Mouse (Mus musculus) frontal cortex, postnatal 14 days (tissue): ENCODE data around the gene Dnajc11.

Source experiments
- DNase-seq, 2 experiments: peaks; one replicate each; pipeline ENCODE4 v3.0.0; 2022; ENCODE audit warnings: low spot score in 2 of 2

The Dnajc11 gene

GRCm38 (mm10) chr4:151932576-151933504 lies 651 bp upstream of the Dnajc11 start:
- no peak for DNase-seq

- no peak for DNase-seq
Observed at GRCm38 (mm10) chr4:151934215-151934572, 703 bp downstream of the Dnajc11 start.

GRCm38 (mm10) chr4:151937441-151937840 lies 4.0 kb downstream of the Dnajc11 start:
- no peak for DNase-seq

- DNase-seq = no peak
Observed at GRCm38 (mm10) chr4:151938089-151938488, 4.6 kb downstream of the Dnajc11 start.

- no peak for DNase-seq
Observed at GRCm38 (mm10) chr4:151946211-151946610, 12.7 kb downstream of the Dnajc11 start.

GRCm38 (mm10) chr4:151948497-151949471 lies 15.3 kb downstream of the Dnajc11 start:
- DNase-seq = no peak

GRCm38 (mm10) chr4:151953209-151953608 lies 19.7 kb downstream of the Dnajc11 start:
- no peak for DNase-seq

- DNase-seq = no peak
Observed at GRCm38 (mm10) chr4:151955791-151956190, 22.3 kb downstream of the Dnajc11 start.

GRCm38 (mm10) chr4:151957584-151958315 lies 24.3 kb downstream of the Dnajc11 start:
- no peak for DNase-seq

- no peak for DNase-seq
Observed at GRCm38 (mm10) chr4:151959849-151960512, 26.5 kb downstream of the Dnajc11 start.

- DNase-seq = no peak
Observed at GRCm38 (mm10) chr4:151960513-151960854, 27.0 kb downstream of the Dnajc11 start.

GRCm38 (mm10) chr4:151962817-151963216 lies 29.3 kb downstream of the Dnajc11 start:
- no peak for DNase-seq

GRCm38 (mm10) chr4:151968204-151968921 lies 34.9 kb downstream of the Dnajc11 start:
- DNase-seq = no peak

GRCm38 (mm10) chr4:151972221-151972967 lies 38.9 kb downstream of the Dnajc11 start:
- DNase-seq = no peak

GRCm38 (mm10) chr4:151975441-151975840 lies 42.0 kb downstream of the Dnajc11 start:
- DNase-seq = no peak

- DNase-seq = peak; percentile 77 to 88
Observed at GRCm38 (mm10) chr4:151977748-151978147, 44.3 kb downstream of the Dnajc11 start.

- DNase-seq = no peak
Observed at GRCm38 (mm10) chr4:151980699-151981098, 47.2 kb downstream of the Dnajc11 start.

- peak; percentile 75 to 84 for DNase-seq
Observed at GRCm38 (mm10) chr4:151981363-151981762, 47.9 kb downstream of the Dnajc11 start.

- no peak for DNase-seq
Observed at GRCm38 (mm10) chr4:151983043-151983442, 49.6 kb downstream of the Dnajc11 start.

GRCm38 (mm10) chr4:151983560-151983959 lies 50.1 kb downstream of the Dnajc11 start:
- no peak for DNase-seq
